Mouse (Mus musculus) limb, embryonic 13.5 days (tissue): ENCODE results near the gene Pou3f1. TPM values are rescaled to one million over a fixed set of nuclear protein-coding genes. Genes with fewer than 3 reads are reported as not detected.

ENCODE experiments used
- ATAC-seq: fragments of 200-750 bp; cut with Nextera tagmentation; 2 replicates; pipeline ENCODE4 v1.8.0; 2017; ENCODE audit warnings: low read depth, moderate number of reproducible peaks, moderate TSS enrichment; ENCODE audit not compliant: low FRiP score
- H3K27ac ChIP-seq: fragments of 300-500 bp; sonication (generic); 2 replicates; pipeline ENCODE4 v1.5.1; 2015; ENCODE audit warnings: inconsistent platforms, mild to moderate bottlenecking, moderate library complexity
- H3K27me3 ChIP-seq: fragments of 300-500 bp; sonication (generic); 2 replicates; pipeline ENCODE4 v1.6.1; 2015; ENCODE audit warnings: mild to moderate bottlenecking, inconsistent platforms
- H3K36me3 ChIP-seq: fragments of 300-500 bp; sonication (generic); 2 replicates; pipeline ENCODE4 v1.6.1; 2015; ENCODE audit warnings: inconsistent platforms, mild to moderate bottlenecking, moderate library complexity
- H3K4me1 ChIP-seq: fragments of 300-500 bp; sonication (generic); 2 replicates; pipeline ENCODE4 v1.6.1; 2015; ENCODE audit warnings: inconsistent platforms
- H3K4me2 ChIP-seq: fragments of 300-500 bp; sonication (generic); replicated peaks from 2 replicates; pipeline ENCODE4 v1.6.1; 2015; ENCODE audit warnings: inconsistent platforms, mild to moderate bottlenecking, moderate library complexity
- H3K4me3 ChIP-seq: fragments of 300-500 bp; sonication (generic); 2 replicates; pipeline ENCODE4 v1.5.1; 2015; ENCODE audit warnings: moderate library complexity, mild to moderate bottlenecking, inconsistent platforms
- H3K9ac ChIP-seq: fragments of 300-500 bp; sonication (generic); 2 replicates; pipeline ENCODE4 v1.6.1; 2015; ENCODE audit warnings: mild to moderate bottlenecking, inconsistent platforms
- H3K9me3 ChIP-seq: fragments of 300-500 bp; sonication (generic); 2 replicates; pipeline ENCODE4 v1.6.1; 2016; ENCODE audit warnings: inconsistent platforms
- WGBS: fragments of 180-500 bp; shearing (Covaris S2); methylation state at CpG from one replicate; pipeline ENCODE4 v1.1.7; 2015; 5-methylcytosine and 5-hydroxymethylcytosine counted together
- polyA plus RNA-seq: library from polyadenylated mRNA; unstranded; fragments of >200 nt; fragmentation: Nextera tagmentation; extraction: Ambion mirVana; gene quantifications from 2 replicates; pipeline ENCODE4 v1.2.1, GENCODE M21; 2015

Pou3f1 gene
- polyA plus RNA-seq: 0.75 and 0.99 TPM in 2 replicates

DNA sequence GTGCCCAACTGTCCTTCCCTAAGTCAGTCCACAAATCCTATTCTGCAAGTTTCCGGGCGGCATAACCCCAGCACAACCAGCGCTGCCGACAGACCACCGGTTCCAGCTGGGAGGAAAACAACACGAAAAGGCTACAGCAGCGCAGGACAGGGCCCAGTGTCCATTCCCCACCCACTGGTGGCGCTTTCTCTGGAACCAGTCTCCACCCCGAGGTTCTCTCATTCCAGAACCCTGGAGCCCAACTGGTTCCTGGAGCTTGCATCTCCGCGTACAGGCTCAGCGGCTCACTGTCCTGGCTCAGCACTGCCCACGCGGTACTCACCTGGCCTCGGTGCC is at the start of gene Pou3f1:
Pou3f1 (plus strand) TSS at position 290 of the 336 bp plus-strand sequence.
- Histone ChIP-seq H3K36me3 (no peaks in the 10 kb centered on the region), H3K4me1 (peaks cover 34% of the 10 kb centered on the region), H3K4me2 (peak within 1 kb of the TSS; percentile 97), H3K9me3 (no peaks in the 10 kb centered on the region), H3K9ac (peak within 1 kb of the TSS; percentile 61), H3K4me3 (peak within 1 kb of the TSS; percentile 61), H3K27ac (no peak within 1 kb of the TSS), H3K27me3 (peaks cover 94% of the 10 kb centered on the region)
- WGBS: 1% methylated on average over 15 of the region's 15 CpGs
- ATAC-seq: no peak

DNA sequence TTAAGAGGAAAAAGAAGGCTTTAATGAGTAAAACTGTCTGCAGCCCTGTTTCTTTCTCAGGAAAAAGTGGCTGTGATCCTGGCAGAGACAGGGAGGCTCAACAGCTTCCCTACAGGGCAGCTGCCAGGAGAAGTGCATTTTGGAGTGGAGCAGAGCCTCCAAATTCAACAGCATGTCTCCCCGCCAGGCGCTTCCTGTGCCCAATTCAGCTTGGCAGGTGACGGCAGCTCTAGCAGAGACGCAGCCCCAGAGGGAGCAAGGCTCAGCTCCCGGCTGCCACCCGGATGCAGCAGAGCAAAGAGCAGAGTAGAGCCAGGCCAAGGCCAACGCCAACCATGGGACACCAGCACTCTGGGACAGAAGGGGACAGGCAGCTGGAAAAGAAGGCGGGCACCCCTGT is 49.4 kb upstream of the Pou3f1 start:
- Histone ChIP-seq H3K4me2 (no peak overlapping the region), H3K9ac (no peak overlapping the region), H3K36me3 (no peaks in the 10 kb centered on the region), H3K4me1 (0 out of 2 replicates have a peak, but pooled peaks cover 3% of the 10 kb centered on the region), H3K4me3 (no peak overlapping the region), H3K9me3 (no peaks in the 10 kb centered on the region), H3K27me3 (peaks cover 45% of the 10 kb centered on the region), H3K27ac (no peak overlapping the region)
- no peak for ATAC-seq
- WGBS: 61% methylated on average over 8 of the region's 8 CpGs

DNA sequence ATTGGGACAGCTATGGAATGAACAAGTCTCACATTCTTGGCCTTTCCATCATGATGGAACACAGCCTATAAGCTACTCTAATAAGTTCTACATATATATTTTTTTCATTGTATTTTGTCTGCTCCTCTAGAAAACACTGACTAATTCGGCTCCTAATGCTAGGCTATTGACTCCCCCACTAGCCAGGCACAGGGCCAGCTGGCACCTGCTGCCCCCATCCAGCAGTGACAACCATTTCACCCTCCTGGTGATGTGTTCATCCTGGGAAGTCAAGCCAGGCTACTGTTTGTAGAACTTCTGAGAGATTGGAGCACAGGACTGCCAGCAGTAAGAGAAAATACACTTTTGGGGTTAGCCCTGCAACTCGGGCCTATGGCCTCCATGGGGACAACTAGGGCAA is 46.5 kb upstream of the Pou3f1 start:
- Histone ChIP-seq H3K27me3 (peaks cover 32% of the 10 kb centered on the region), H3K9me3 (no peaks in the 10 kb centered on the region)
- WGBS: 84% methylated on average over 2 of the region's 2 CpGs

DNA sequence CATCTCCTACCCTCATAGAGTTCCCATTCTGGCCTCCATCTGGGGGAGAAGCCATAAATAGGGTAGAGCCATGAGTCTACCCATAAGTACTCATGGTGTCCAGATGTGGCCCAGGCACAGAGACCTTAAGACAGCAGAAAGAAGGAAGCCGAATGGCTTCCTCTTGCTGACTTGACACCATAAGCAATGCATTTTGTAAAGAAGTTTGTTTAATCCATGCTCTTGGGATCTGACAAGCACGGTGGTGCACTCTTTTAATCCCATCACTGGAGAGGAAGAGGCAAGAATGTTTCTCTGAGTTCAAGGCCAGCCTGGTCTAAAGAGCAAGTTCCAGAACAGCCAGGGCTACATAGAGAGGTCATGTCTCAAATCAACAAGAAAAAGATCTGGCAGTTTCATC is 45.9 kb upstream of the Pou3f1 start, which contains the start of gene 3100002H09Rik:
3100002H09Rik (minus strand) TSS at position 101 of the 400 bp plus-strand sequence.
- Histone ChIP-seq H3K4me1 (peaks cover 9% of the 10 kb centered on the region), H3K36me3 (no peaks in the 10 kb centered on the region), H3K4me3 (no peak within 1 kb of the TSS), H3K4me2 (no peak within 1 kb of the TSS), H3K9ac (no peak within 1 kb of the TSS), H3K9me3 (no peaks in the 10 kb centered on the region), H3K27ac (no peak within 1 kb of the TSS), H3K27me3 (peaks cover 30% of the 10 kb centered on the region)
- no peak for ATAC-seq
- 87% methylated on average over 2 of the region's 2 CpGs for WGBS

More for the DNA sequence above, 46.5 kb upstream of the Pou3f1 start:
- Histone ChIP-seq H3K4me3 (no peak overlapping the region), H3K27ac (no peak overlapping the region), H3K4me2 (no peak overlapping the region), H3K36me3 (no peaks in the 10 kb centered on the region), H3K9ac (no peak overlapping the region), H3K4me1 (peaks cover 3% of the 10 kb centered on the region)
- ATAC-seq: no peak

DNA sequence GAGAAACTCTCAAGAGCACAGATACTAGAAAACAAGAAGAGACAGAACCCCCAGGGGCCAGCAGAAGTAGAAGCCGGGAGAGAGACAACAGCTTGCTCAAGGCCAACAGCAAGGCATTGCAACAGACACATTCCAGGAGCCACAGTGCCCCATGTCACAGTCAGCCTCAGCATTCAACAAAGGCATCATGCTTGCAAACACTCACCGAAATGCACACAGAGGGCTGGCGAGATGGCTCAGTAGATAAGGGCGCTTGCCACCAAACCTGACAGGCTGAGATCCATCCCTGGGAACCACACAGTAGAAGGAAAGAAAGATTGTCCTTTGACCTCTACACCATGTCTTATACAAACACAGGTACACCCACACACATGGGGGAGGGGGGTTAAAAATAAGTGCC is 44.8 kb upstream of the Pou3f1 start:
- H3K27ac ChIP-seq: no peak overlapping the region
- peaks cover 27% of the 10 kb centered on the region for H3K27me3 ChIP-seq
- no peak overlapping the region for H3K4me2 ChIP-seq
- no peak overlapping the region for H3K9ac ChIP-seq
- H3K9me3 ChIP-seq: no peaks in the 10 kb centered on the region
- no peak for ATAC-seq
- WGBS: 67% methylated on average over 4 of the region's 4 CpGs
- no peak overlapping the region for H3K4me3 ChIP-seq
- no peaks in the 10 kb centered on the region for H3K36me3 ChIP-seq
- peaks cover 16% of the 10 kb centered on the region for H3K4me1 ChIP-seq

DNA sequence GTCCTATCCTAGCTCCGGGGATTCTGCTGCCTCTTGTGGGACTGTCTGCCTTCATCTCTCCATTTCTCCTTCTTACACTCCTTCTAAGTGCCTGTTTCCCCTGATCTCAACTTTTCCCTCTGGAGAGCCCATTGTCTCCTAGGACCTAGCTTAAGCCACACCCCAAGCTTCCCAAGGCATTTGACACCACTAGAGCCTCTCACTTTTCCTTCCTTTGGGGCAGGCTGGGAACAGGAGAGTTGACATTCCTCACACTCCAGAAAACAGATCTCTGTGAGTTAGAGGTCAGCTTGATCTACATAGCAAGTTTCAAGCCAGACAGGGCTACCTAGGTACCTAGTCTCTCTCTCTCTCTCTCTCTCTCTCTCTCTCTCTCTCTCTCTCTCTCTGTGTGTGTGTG is 42.4 kb upstream of the Pou3f1 start:
- Histone ChIP-seq H3K4me2 (no peak overlapping the region), H3K4me3 (no peak overlapping the region), H3K27me3 (peaks cover 38% of the 10 kb centered on the region), H3K9ac (no peak overlapping the region), H3K36me3 (no peaks in the 10 kb centered on the region), H3K27ac (no peak overlapping the region), H3K9me3 (no peaks in the 10 kb centered on the region), H3K4me1 (peaks cover 16% of the 10 kb centered on the region)
- no CpG with 5 or more reads among the region's 1 CpGs for WGBS
- ATAC-seq: no peak

DNA sequence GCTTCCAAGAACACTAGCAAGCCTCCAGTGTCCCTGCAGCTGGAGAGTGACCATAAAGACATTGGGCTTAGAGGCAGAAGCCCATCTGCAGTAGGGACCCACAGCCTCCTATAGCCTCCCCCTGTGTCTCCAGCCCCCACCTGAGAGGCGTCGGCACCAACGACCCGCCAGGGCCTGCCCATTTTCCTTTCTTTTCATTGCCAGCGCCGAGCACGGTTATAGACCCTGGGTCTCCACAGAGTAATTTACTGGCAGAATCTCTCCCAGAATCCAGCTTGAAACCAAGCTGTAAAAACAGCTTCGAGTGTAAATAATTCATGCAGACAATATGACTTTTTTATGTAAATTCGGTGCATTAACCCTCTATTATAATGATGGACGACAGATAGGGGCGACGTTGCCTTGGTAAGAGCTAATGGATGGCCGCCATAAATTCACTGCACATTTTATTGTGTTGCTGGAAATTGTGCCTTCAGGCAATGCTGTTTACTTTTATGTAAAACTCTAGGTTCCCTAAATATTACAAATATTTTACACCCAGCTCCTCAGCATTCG is 41.1 kb upstream of the Pou3f1 start:
- no peak for ATAC-seq
- H3K27me3 ChIP-seq: peaks cover 42% of the 10 kb centered on the region
- H3K9me3 ChIP-seq: no peaks in the 10 kb centered on the region
- WGBS: 14% methylated on average over 14 of the region's 14 CpGs
- no peak overlapping the region for H3K9ac ChIP-seq
- no peaks in the 10 kb centered on the region for H3K36me3 ChIP-seq
- H3K4me2 ChIP-seq: 0 out of 2 replicates have a peak overlapping the region, but pooled peaks have one; percentile 11
- no peak overlapping the region for H3K27ac ChIP-seq
- H3K4me1 ChIP-seq: peaks cover 16% of the 10 kb centered on the region
- H3K4me3 ChIP-seq: no peak overlapping the region

DNA sequence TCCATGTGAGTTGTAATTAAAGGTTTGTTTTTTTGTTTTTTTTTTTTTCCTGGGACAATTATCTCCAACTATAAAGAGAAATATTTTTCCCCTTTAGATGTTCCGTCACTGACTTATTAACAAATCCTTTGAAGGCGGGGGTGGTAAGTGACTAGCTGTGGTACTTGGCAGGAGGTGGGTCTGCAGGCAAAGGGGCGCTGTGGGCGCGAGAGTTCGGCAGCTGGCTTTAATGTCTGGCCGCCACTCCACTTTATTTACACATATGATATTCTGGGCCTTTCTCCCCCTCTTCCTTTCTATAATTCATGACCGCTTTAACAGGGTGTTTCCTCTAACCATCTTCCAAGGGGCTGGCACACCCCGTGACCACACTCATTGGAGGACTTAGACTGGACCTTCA is 40.6 kb upstream of the Pou3f1 start:
- H3K4me3 ChIP-seq: no peak overlapping the region
- ATAC-seq: no peak
- no peak overlapping the region for H3K9ac ChIP-seq
- peaks cover 42% of the 10 kb centered on the region for H3K27me3 ChIP-seq
- no peaks in the 10 kb centered on the region for H3K36me3 ChIP-seq
- 0 out of 2 replicates have a peak overlapping the region, but pooled peaks have one; percentile 11 for H3K4me2 ChIP-seq
- H3K9me3 ChIP-seq: no peaks in the 10 kb centered on the region
- WGBS: 17% methylated on average over 9 of the region's 9 CpGs
- no peak overlapping the region for H3K27ac ChIP-seq
- H3K4me1 ChIP-seq: peaks cover 16% of the 10 kb centered on the region

DNA sequence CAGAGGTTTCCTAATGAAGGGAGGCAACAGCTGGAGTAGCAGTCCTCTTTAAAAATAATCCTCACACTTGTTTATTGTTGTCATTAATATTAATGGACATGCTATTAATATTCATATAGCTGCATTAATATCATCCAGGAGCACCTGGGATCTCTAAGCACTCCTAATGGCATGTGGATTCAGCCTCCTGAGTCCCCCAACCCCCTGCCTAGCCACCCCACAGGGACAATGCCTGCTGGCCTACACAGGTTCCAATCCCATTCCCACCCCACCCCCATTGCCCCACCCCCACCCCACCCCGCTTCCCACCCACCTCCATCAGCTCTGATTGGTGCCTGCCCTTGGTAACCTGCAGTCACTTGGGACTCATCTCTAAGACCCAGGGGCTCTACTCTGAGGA is 40.0 kb upstream of the Pou3f1 start:
- Histone ChIP-seq H3K4me3 (no peak overlapping the region), H3K36me3 (no peaks in the 10 kb centered on the region), H3K27ac (no peak overlapping the region), H3K27me3 (peaks cover 42% of the 10 kb centered on the region), H3K4me2 (no peak overlapping the region), H3K4me1 (peaks cover 16% of the 10 kb centered on the region), H3K9me3 (no peaks in the 10 kb centered on the region), H3K9ac (no peak overlapping the region)
- no peak for ATAC-seq
- WGBS: 44% methylated on average over 1 of the region's 1 CpGs

DNA sequence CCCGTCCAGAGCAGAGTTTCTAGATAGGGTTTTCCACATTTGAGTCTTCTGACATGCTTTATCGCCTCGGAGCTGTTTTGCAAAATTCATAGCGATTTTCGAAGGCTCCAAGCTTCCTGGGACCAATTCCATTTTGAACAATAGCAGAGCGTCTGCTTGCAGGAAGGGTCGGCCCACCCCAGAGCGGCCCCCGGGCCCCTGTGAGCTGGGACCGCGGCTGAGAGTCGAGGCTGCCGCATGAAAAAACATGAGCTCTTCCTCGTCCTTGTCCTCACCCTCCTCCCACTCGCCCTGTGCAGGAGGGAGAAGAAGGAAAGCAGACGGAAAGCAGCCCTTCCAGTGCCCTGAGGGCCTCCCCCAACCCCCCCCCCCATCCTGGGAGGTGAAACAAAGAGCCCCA is 38.0 kb upstream of the Pou3f1 start:
- Histone ChIP-seq H3K27me3 (peaks cover 34% of the 10 kb centered on the region), H3K9ac (0 out of 2 replicates have a peak overlapping the region, but pooled peaks have one; percentile 51), H3K9me3 (no peaks in the 10 kb centered on the region), H3K4me3 (no peak overlapping the region), H3K4me1 (peaks cover 16% of the 10 kb centered on the region), H3K27ac (no peak overlapping the region), H3K36me3 (no peaks in the 10 kb centered on the region), H3K4me2 (peak overlapping the region; percentile 7; the same call in 1 of the 2 replicates)
- WGBS: 17% methylated on average over 16 of the region's 16 CpGs
- ATAC-seq: no peak

DNA sequence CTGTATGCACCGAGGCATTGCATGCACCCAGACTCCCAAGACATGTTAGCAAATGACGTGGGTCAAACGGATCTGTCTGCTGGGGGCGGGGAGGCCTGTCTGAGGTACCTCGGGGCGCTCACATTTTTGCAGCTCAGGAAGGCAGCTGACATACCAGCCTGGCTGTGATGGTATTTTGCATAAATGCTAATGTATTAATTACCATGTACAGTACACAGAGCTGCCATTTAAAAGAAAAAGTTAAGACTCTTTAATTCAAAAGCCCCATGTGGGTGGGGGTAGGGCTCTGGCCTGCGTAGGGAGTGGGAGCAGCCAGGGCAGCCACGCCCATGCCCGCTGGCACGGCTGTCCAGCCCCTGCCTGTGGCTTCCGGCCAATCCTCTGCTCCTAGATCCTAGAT is 35.2 kb upstream of the Pou3f1 start:
- Histone ChIP-seq H3K4me1 (peaks cover 7% of the 10 kb centered on the region), H3K27me3 (peaks cover 22% of the 10 kb centered on the region), H3K36me3 (no peaks in the 10 kb centered on the region), H3K9ac (no peak overlapping the region), H3K4me3 (no peak overlapping the region), H3K9me3 (no peaks in the 10 kb centered on the region), H3K27ac (no peak overlapping the region), H3K4me2 (no peak overlapping the region)
- WGBS: 59% methylated on average over 11 of the region's 11 CpGs
- ATAC-seq: no peak

DNA sequence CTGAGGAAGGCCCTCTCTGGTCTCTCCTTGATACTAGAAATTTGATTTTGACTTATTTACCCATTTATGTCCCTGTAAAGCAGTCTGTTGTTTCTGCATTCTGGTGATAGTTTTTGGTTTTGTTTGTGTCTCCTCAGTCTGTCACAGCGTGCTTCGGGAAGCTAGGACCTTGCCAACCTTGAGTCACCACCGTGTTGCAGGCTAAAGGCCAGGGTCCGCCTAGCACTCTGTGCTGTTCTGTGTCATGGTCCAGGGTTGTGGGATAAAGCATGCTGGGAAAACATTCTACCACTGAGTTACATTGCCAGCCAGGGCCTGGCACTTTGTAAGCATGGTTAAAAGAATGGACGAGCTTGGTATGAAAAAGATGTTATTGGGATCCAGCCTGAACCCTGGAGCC is 34.0 kb upstream of the Pou3f1 start:
- H3K27ac ChIP-seq: no peak overlapping the region
- no peaks in the 10 kb centered on the region for H3K36me3 ChIP-seq
- ATAC-seq: no peak
- H3K9me3 ChIP-seq: no peaks in the 10 kb centered on the region
- peaks cover 12% of the 10 kb centered on the region for H3K27me3 ChIP-seq
- no peak overlapping the region for H3K4me3 ChIP-seq
- peaks cover 5% of the 10 kb centered on the region for H3K4me1 ChIP-seq
- 83% methylated on average over 5 of the region's 5 CpGs for WGBS
- no peak overlapping the region for H3K9ac ChIP-seq
- no peak overlapping the region for H3K4me2 ChIP-seq

DNA sequence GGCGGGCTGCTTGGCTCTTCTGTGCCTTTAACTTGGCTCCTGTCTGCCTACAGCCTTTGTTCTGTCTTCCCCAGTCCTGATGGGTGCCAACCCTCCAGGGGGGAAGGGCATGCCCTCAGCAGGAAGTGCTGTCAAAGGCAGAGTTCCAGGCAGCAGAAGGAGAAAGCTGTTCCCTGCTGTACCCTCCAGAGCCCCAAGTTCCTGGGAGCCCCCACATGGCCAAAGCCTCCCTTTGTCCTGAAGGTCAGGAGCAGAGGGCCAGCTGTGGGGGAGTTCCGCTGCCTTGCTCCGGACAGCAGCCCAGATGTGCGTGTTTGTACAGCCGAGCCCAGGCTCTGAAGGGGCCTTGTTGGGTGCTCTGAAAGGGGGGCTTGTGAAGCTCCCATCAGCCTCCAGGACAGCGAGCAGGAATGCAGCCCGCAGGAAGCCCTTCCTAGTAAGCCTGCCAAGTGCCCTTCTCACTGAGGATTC is 32.5 kb upstream of the Pou3f1 start:
- Histone ChIP-seq H3K4me2 (0 out of 2 replicates have a peak overlapping the region, but pooled peaks have one; percentile 3), H3K36me3 (no peaks in the 10 kb centered on the region), H3K4me1 (peaks cover 5% of the 10 kb centered on the region; the same call in 1 of the 2 replicates), H3K27me3 (peaks cover 5% of the 10 kb centered on the region; the same call in 1 of the 2 replicates), H3K27ac (no peak overlapping the region), H3K4me3 (no peak overlapping the region), H3K9ac (no peak overlapping the region), H3K9me3 (no peaks in the 10 kb centered on the region)
- 37% methylated on average over 7 of the region's 7 CpGs for WGBS
- peak; percentile 8; the same call in 1 of the 2 replicates for ATAC-seq
